Mouse (Mus musculus) midbrain, embryonic 11.5 days (tissue): ENCODE measurements around the gene Anp32e. TPM values are rescaled to one million over a fixed set of nuclear protein-coding genes. Genes with fewer than 3 reads are reported as not detected.
"Not testable (repeated sequence)": the region's sequence is repeated elsewhere in the genome, so short reads cannot be mapped to it uniquely, and the experiment has no call there.

Experiments used
- ATAC-seq: fragments of 200-750 bp; cut with Nextera tagmentation; 2 replicates; pipeline ENCODE4 v1.8.0; 2017; ENCODE audit warnings: moderate TSS enrichment, moderate library complexity; ENCODE audit not compliant: low FRiP score
- DNase-seq: peaks from one replicate; pipeline ENCODE4 v3.0.0; 2015; ENCODE audit warnings: low spot score; ENCODE audit errors: missing footprints
- H3K27ac ChIP-seq: fragments of 300-500 bp; sonication (generic); 2 replicates; pipeline ENCODE4 v1.5.1; 2014; ENCODE audit warnings: low read depth, low read length
- H3K27me3 ChIP-seq: fragments of 300-500 bp; sonication (generic); 2 replicates; pipeline ENCODE4 v1.6.1; 2014; ENCODE audit warnings: mild to moderate bottlenecking, low read length, moderate library complexity, mixed read lengths; ENCODE audit not compliant: control insufficient read depth, insufficient read depth
- H3K36me3 ChIP-seq: fragments of 300-500 bp; sonication (generic); 2 replicates; pipeline ENCODE4 v1.6.1; 2014; ENCODE audit warnings: mild to moderate bottlenecking, low read length, moderate library complexity, mixed read lengths; ENCODE audit not compliant: control insufficient read depth, insufficient read depth
- H3K4me1 ChIP-seq: fragments of 300-500 bp; sonication (generic); 2 replicates; pipeline ENCODE4 v1.6.1; 2014; ENCODE audit warnings: low read length; ENCODE audit not compliant: control insufficient read depth, insufficient read depth
- H3K4me2 ChIP-seq: fragments of 300-500 bp; sonication (generic); 2 replicates; pipeline ENCODE4 v1.6.1; 2014; ENCODE audit warnings: mild to moderate bottlenecking, moderate library complexity
- H3K4me3 ChIP-seq: fragments of 300-500 bp; sonication (generic); 2 replicates; pipeline ENCODE4 v1.5.1; 2014; ENCODE audit warnings: low read depth, low read length
- H3K9ac ChIP-seq: fragments of 300-500 bp; sonication (generic); 2 replicates; pipeline ENCODE4 v1.6.1; 2014; ENCODE audit warnings: low read length
- H3K9me3 ChIP-seq: fragments of 300-500 bp; sonication (generic); 2 replicates; pipeline ENCODE4 v1.6.1; 2016; ENCODE audit warnings: low read length; ENCODE audit not compliant: control insufficient read depth
- WGBS: fragments of 180-500 bp; shearing (Covaris S2); extraction: QIAGEN DNeasy Blood & Tissue Kit; methylation state at CpG from one replicate; pipeline ENCODE4 v1.1.7; 2014; 5-methylcytosine and 5-hydroxymethylcytosine counted together
- polyA plus RNA-seq: library from polyadenylated mRNA; unstranded; fragments of >200 nt; fragmentation: Nextera tagmentation; extraction: Ambion mirVana; gene quantifications from 2 replicates; pipeline ENCODE4 v1.2.1, GENCODE M21; 2014

Anp32e gene
- polyA plus RNA-seq, 1 experiment from 2014 or later: 149 TPM

DNA sequence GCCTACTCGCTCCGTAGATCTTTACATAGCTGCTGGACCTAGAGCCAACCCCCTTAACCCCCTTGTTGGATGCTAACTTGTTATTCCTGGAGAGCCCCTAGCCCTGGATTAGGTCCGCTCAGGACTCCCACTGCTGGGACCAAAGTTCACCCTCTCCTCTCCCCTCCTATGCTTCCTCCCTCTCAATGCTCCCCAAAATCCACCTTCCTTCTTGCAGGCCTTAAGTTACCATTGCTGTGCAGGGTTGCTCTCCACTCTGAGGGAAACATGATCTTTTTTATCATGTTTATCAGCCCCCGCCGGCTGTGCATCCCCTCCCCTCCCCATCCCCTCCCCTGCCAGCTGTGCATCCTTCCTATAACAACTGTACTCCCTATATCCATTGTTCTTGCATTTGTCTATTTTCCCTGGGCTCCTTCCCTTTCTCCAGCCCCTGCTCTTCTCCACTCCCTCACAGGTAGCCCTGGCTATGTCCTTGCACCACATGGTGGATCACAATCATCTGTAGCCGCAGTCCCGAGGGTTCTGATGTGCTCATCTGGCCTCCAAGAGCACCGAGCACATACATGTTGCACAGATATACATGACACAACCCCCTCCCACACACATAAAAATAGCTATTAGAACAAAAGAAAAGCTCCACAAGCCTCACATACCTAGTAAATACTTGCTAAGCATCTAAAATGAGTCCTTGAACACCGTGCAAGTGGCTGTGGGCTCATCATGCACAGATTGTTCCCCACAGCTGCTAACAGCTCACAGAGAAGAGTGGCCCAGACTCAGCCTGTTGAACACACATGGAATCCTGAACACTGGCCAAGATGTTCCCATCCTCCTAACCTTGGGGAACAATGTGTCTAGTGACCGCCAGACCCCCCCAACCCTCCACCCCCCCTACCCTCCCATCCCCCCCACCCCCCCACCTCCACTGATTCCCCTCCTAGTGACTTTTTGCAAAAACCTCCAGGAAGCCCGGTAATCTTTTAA, 36.7 kb upstream of the Anp32e start:
- no peaks in the 10 kb centered on the region for H3K36me3 ChIP-seq
- no peak for DNase-seq
- peaks cover 12% of the 10 kb centered on the region for H3K4me1 ChIP-seq
- H3K27me3 ChIP-seq: no peaks in the 10 kb centered on the region
- H3K27ac ChIP-seq: no peak overlapping the region; the same call in 1 of the 2 replicates
- H3K9me3 ChIP-seq: no peaks in the 10 kb centered on the region
- H3K9ac ChIP-seq: no peak overlapping the region
- H3K4me2 ChIP-seq: 0 out of 2 replicates have a peak overlapping the region, but pooled peaks have one; percentile 49
- H3K4me3 ChIP-seq: no peak overlapping the region
- no peak for ATAC-seq
- 41% methylated on average over 11 of the region's 11 CpGs for WGBS

DNA sequence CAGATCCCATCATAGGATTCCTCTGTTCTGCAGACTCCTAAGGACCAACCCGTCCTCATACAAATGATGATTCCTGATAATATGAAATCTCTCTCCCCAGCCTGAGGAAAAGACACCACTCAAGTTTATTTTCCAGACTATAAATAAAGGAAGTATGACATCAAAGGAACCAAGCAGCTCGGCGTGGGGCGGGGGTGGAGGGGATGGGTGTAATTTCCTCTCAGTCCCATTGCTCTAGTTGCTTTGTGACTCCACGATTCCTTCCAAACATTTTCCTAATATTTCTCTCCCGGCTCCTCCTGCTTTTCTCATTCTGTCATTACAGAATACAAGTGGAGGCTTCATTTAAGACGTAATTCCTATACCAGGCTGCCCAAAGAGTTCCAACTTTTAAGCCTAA, 35.9 kb upstream of the Anp32e start:
- Histone ChIP-seq H3K4me1 (peaks cover 12% of the 10 kb centered on the region), H3K27ac (peak overlapping the region; percentile 21; the same call in 1 of the 2 replicates), H3K9ac (peak overlapping the region; percentile 64), H3K27me3 (no peaks in the 10 kb centered on the region), H3K4me3 (peak overlapping the region; percentile 68; the same call in 1 of the 2 replicates), H3K9me3 (no peaks in the 10 kb centered on the region), H3K36me3 (no peaks in the 10 kb centered on the region), H3K4me2 (peak overlapping the region; percentile 49)
- ATAC-seq: 0 out of 2 replicates have a peak, but pooled peaks have one; percentile 0
- DNase-seq: no peak
- 25% methylated on average over 7 of the region's 7 CpGs for WGBS

DNA sequence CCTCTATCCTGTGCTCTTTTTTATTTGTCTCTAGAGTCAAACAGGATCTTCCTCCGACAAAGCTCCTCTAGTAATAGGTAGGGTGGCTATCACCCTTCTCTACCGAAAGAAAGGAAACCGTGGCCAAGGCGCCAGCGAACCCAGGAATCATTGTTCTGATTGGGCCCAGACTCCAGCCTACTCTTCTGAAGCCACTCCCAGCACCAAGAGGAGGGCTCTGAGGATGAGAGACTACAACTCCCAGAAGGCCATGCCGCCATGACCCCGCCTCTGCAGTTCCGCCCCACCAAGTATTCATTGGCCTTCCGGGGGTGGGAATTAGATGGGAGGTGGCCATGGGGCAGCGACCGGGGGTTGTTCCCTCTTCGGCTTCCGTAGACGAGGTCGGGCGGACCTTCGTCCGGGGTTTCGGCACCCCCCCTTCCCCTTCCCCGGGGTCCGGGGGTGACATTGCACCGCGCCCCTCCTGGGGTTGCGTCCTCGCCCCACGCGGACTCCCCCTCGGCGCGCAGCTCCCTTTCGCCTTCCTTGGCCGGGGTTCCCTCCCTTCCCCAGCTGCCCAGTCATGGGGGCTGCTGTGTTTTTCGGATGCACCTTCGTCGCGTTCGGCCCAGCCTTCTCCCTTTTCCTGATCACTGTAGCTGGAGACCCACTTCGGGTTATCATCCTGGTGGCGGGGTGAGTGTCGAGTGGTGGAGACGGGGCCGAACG, 35.3 kb upstream of the Anp32e start, which contains the start of gene Aph1a:
Gene Aph1a, plus strand, starts transcription at position 364 of the 711 bp plus-strand sequence.
- H3K9ac ChIP-seq: peak within 1 kb of the TSS; percentile 82
- peak within 1 kb of the TSS; percentile 21; the same call in 1 of the 2 replicates for H3K27ac ChIP-seq
- DNase-seq (peak; percentile 98), ATAC-seq (peak; percentile 99)
- not testable (repeated sequence) for H3K27me3 ChIP-seq, H3K36me3 ChIP-seq, H3K9me3 ChIP-seq
- WGBS: under 1% methylated on average over 24 of the region's 43 CpGs
- peaks cover 12% of the 10 kb centered on the region for H3K4me1 ChIP-seq
- H3K4me2 ChIP-seq: peak within 1 kb of the TSS; percentile 91
- peak within 1 kb of the TSS; percentile 68 for H3K4me3 ChIP-seq

DNA sequence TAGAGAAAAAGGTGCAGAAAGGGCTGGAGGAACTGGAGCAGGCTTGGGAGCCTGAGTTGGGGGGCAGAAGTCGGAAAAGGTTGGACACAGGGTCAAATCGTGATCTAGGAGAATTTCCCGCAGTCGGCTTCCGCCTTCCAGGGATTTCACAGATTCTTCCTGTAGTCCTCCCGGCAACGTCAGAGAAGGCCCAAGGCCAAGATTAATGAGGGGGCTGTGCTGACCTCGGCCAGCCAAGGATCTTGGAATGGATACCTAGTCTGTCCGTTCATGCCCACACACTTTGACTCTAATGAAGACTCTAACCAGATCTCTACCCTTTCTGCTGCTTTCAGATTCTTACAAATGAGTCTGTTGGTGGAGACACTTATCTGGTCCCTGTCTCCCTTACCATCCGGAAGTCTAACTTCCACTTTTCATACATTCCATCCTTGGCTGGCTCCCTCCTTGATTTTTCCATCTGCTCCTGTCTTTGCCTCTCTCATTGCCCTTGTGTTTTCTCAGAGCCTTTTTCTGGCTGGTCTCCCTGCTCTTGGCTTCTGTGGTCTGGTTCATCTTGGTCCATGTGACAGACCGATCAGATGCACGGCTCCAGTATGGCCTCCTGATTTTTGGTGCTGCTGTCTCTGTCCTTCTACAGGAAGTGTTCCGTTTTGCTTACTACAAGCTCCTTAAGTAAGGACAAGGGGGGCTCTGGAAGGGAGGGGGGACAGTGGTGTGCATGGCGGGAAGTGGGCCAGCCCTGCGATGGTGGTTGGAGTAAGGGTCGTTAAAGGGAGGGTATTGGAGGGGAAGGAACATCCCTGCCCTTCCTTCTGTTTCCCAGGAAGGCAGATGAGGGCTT, 34.5 kb upstream of the Anp32e start:
- Histone ChIP-seq H3K27ac (no peak overlapping the region), H3K27me3 (no peaks in the 10 kb centered on the region), H3K9me3 (no peaks in the 10 kb centered on the region), H3K36me3 (no peaks in the 10 kb centered on the region), H3K4me1 (peaks cover 12% of the 10 kb centered on the region), H3K9ac (peak overlapping the region; percentile 82), H3K4me2 (peak overlapping the region; percentile 91), H3K4me3 (peak overlapping the region; percentile 68)
- peak; percentile 90 for DNase-seq
- no peak for ATAC-seq
- 23% methylated on average over 16 of the region's 16 CpGs for WGBS

DNA sequence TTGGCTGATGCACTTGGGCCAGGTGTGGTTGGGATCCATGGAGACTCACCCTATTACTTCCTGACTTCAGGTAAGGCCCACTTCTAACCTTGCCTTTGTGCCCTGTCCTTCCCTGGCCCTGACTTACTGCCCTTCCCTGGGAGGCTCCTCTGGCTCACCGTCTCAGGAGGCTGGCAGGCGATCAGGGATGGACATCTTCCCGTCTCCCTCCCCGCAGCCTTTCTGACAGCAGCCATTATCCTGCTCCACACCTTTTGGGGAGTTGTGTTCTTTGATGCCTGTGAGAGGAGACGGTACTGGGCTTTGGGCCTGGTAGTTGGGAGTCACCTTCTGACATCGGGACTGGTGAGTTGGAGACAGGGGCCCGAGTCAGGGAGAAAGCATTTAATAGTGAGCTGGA, 33.5 kb upstream of the Anp32e start:
- not testable (repeated sequence) for H3K4me2 ChIP-seq, H3K27me3 ChIP-seq, H3K36me3 ChIP-seq, ATAC-seq, H3K9ac ChIP-seq, H3K27ac ChIP-seq, DNase-seq, H3K9me3 ChIP-seq, H3K4me3 ChIP-seq
- WGBS: 88% methylated on average over 7 of the region's 7 CpGs
- H3K4me1 ChIP-seq: peaks cover 12% of the 10 kb centered on the region

DNA sequence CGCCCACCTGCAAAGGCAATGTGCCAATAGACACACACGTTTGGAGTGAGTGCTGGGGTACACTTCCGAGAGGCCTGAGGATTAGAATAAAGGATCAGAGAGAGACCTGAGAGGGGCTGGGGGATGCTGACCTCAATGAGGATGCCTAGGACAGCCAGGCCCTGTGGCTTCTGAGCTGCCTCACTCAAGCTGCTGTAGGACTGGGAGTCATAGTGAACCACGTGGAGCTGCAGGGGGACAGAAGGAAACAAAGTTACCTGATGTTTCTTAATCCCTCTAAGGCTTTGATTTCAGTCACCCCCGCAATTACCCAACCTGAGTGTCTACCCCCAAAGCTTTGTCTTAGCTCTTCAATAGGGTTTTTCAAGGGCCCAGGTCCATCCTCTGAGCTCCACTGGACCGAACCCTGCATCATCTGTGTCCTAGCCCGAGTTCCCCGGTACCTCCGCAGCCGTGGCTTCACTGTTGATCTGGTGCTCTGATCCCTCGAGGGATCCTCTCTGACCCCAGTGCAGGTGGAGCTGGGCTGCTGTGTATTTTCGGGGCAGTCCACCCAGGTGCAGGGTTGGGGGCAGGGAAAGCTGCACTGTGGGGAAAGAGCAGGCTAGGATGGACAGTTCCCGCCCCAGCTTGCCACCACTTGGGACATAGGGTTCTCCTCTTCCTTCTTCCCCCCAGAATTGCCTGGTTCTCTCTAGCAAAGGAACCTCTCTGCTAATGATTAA, 29.1 kb upstream of the Anp32e start:
- H3K27ac ChIP-seq: no peak overlapping the region

DNA sequence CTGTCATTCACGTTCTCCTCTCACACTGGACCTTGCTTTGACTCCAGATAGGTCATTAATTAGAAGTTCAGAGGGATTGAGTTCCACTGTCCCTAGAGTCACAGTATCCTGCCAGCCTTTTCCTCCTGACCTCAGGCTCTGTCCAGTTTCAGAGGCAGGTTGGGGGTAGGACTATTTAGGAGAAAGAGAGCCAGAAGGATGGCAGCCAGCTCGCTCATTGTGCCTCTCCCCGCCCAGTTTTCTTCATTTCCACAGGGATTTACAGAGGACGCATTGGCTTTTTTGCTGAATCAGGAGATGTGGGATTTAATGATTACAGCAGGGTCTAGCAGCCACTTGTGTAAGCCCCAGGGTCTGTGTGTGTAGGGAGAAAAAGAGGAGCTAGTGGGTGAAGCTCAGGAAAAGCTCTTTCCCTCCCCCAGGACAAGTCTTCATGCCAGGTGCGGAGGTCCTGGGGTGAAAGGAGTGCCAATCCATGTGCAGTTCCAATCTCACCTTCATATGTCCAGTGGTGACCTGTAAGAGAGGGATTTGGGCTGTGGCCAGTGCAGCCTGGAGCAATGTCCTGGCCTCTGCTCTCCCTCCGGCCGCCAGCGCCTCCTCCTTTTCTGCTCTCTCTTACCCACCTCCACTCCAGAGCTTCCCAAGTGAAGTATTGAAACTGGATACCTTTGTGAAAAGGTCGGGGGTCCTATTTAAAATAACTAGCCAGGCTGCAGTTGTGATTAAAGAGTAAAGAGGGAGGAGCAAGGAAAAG, 27.3 kb upstream of the Anp32e start:
- 70% methylated on average over 9 of the region's 9 CpGs for WGBS
- DNase-seq: no peak
- Histone ChIP-seq H3K36me3 (no peaks in the 10 kb centered on the region), H3K4me1 (peaks cover 26% of the 10 kb centered on the region), H3K27me3 (no peaks in the 10 kb centered on the region), H3K4me3 (no peak overlapping the region), H3K9me3 (no peaks in the 10 kb centered on the region), H3K27ac (no peak overlapping the region), H3K4me2 (no peak overlapping the region), H3K9ac (no peak overlapping the region; the same call in 1 of the 2 replicates)
- no peak for ATAC-seq

More for the DNA sequence above, 29.1 kb upstream of the Anp32e start:
- H3K9ac ChIP-seq: no peak overlapping the region
- H3K36me3 ChIP-seq: no peaks in the 10 kb centered on the region
- H3K4me1 ChIP-seq: peaks cover 20% of the 10 kb centered on the region
- no peak overlapping the region for H3K4me3 ChIP-seq
- H3K27me3 ChIP-seq: no peaks in the 10 kb centered on the region
- WGBS: 75% methylated on average over 13 of the region's 13 CpGs
- no peak overlapping the region for H3K4me2 ChIP-seq
- no peaks in the 10 kb centered on the region for H3K9me3 ChIP-seq
- no peak for DNase-seq
- no peak for ATAC-seq

DNA sequence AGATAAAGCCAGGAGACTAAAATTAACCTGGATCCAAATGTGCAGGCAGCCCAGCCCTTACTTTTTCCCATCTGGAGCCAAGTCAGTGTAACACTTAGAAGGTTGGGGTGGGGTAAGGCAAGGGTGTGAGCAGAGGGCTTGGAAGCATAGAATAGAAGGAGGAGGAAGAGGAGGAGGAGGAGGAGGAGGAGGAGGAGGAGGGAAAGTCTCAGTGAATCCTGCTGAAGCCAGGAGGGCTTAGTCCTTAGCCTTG, 26.7 kb upstream of the Anp32e start:
- Histone ChIP-seq H3K4me1 (peaks cover 28% of the 10 kb centered on the region), H3K4me3 (no peak overlapping the region), H3K27ac (no peak overlapping the region), H3K36me3 (no peaks in the 10 kb centered on the region), H3K9ac (peak overlapping the region; percentile 47), H3K4me2 (no peak overlapping the region), H3K27me3 (no peaks in the 10 kb centered on the region; the same call in 1 of the 2 replicates), H3K9me3 (no peaks in the 10 kb centered on the region)
- ATAC-seq (no peak), DNase-seq (no peak)
